ENCODE assay signal across 8 mouse cellular contexts in the genomic region with DNA sequence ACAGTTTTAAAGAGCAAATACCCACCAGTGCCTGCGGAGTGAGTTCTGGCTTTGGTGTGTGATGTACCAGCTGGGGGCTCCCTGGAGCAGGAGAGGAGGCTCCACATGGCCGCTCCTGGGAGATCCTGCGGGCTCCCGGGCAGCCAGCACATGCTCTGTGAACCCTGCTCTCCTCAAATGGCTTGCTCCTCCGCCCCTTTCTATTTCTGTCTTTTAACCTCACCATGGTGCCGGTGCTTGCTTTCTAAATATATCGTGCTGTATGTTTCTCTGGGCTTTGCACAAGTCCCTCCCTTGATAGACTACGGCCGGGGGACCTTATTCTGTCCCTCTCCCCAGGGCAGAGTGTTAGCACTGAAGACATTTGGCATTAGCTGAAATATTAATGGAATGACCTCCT. TPM values are rescaled to one million over a fixed set of nuclear protein-coding genes. Genes with fewer than 3 reads are reported as not detected.
DNase-seq lines count a peak whose midpoint lies in the region; ATAC-seq and TF ChIP-seq lines count a peak whose summit lies in the region.

No protein-coding gene starts in this region.

- H3ac ChIP-seq in C2C12 (ENCODE audit: control insufficient read depth, insufficient read length, low read depth): no peak overlapping the region

- intact Hi-C loops in gastrocnemius, adult 2 months (cut with DNase I): no loop called here

- no peak for TF ChIP-seq EP300 in ES-Bruce4 (IDR thresholded peaks at IDR 0.05; ENCODE audit: insufficient read depth, low read depth, low read length)

- peak; percentile 86 for DNase-seq in gastrocnemius, adult 2 months
- DNase-seq in yolk sac, embryonic 10.5 days (ENCODE audit: low spot score): no peak
- no peak for DNase-seq in midbrain, embryonic 10.5 days (ENCODE audit: low spot score)
- no peak for DNase-seq in left cerebral cortex, adult 11 months (ENCODE audit: low spot score)

- no peak overlapping the region for H3K4me3 ChIP-seq in C2C12 (ENCODE audit: insufficient read depth, poor library complexity, severe bottlenecking)
- no peak overlapping the region for H3K4me3 ChIP-seq in ES-Bruce4 (ENCODE audit: low read depth, low read length)
- peak overlapping the region; percentile 38 for H3K4me3 ChIP-seq in gastrocnemius, adult 2 months
- no peak overlapping the region for H3K4me3 ChIP-seq in intestine, postnatal 0 days (ENCODE audit: low read depth, low read length)
- H3K4me3 ChIP-seq in midbrain, embryonic 10.5 days: no peak overlapping the region

- no peak for TF ChIP-seq POLR2A in ES-Bruce4 (IDR thresholded peaks at IDR 0.05; ENCODE audit: insufficient read depth, low read length)

- no peak overlapping the region for H3K9ac ChIP-seq in ES-Bruce4 (ENCODE audit: low read depth, poor library complexity, severe bottlenecking)
- no peak overlapping the region for H3K9ac ChIP-seq in intestine, postnatal 0 days (ENCODE audit: low read depth, low read length)

- ATAC-seq in intestine, postnatal 0 days: no peak
- ATAC-seq in granulocyte monocyte progenitor cell, adult 5-6 weeks (replicated peaks; ENCODE audit: poor library complexity, severe bottlenecking): no peak

- no peaks in the 10 kb centered on the region for H3K4me1 ChIP-seq in ES-Bruce4 (ENCODE audit: control insufficient read depth, insufficient read depth, low read length)
- no peaks in the 10 kb centered on the region for H3K4me1 ChIP-seq in intestine, postnatal 0 days (replicated peaks; ENCODE audit: control insufficient read depth, insufficient read depth, low read length)
- no peaks in the 10 kb centered on the region for H3K4me1 ChIP-seq in midbrain, embryonic 10.5 days

- H3K9me3 ChIP-seq in ES-Bruce4 (replicated peaks; ENCODE audit: control insufficient read depth, insufficient read depth, low read length, poor library complexity, severe bottlenecking): no peaks in the 10 kb centered on the region
- no peaks in the 10 kb centered on the region for H3K9me3 ChIP-seq in intestine, postnatal 0 days (ENCODE audit: control insufficient read depth)
- H3K9me3 ChIP-seq in midbrain, embryonic 10.5 days (replicated peaks): peaks cover 8% of the 10 kb centered on the region

- H3K79me2 ChIP-seq in C2C12 (ENCODE audit: control insufficient read depth, insufficient read depth): no peaks in the 10 kb centered on the region

- 40% methylated on average over 9 of the region's 9 CpGs for WGBS in intestine, postnatal 0 days
- 53% methylated on average over 9 of the region's 9 CpGs for WGBS in midbrain, embryonic 10.5 days

- TF ChIP-seq CTCF in C2C12 (IDR thresholded peaks at IDR 0.05; ENCODE audit: control insufficient read depth, insufficient read depth, insufficient read length) (peak; percentile 42), ES-Bruce4 (IDR thresholded peaks at IDR 0.05; ENCODE audit: low read depth, low read length) (peak; percentile 18)
- TF ChIP-seq CTCF in gastrocnemius, adult 2 months (IDR thresholded peaks at IDR 0.05): peak; percentile 52
- peak; percentile 54 for TF ChIP-seq CTCF in intestine, postnatal 0 days (IDR thresholded peaks at IDR 0.05; ENCODE audit: low read depth)

- no peaks in the 10 kb centered on the region for H3K79me3 ChIP-seq in C2C12 (ENCODE audit: low read depth)

- H3K36me3 ChIP-seq in C2C12 (ENCODE audit: control insufficient read depth, insufficient read depth) (no peaks in the 10 kb centered on the region), ES-Bruce4 (ENCODE audit: control insufficient read depth, insufficient read depth, low read length, poor library complexity, severe bottlenecking) (no peaks in the 10 kb centered on the region)
- no peaks in the 10 kb centered on the region; the same call in 1 of the 2 replicates for H3K36me3 ChIP-seq in intestine, postnatal 0 days (ENCODE audit: control insufficient read depth, insufficient read depth)
- peaks cover 49% of the 10 kb centered on the region for H3K36me3 ChIP-seq in midbrain, embryonic 10.5 days

- no peak overlapping the region for H3K27ac ChIP-seq in ES-Bruce4 (ENCODE audit: insufficient read depth, low read length)
- H3K27ac ChIP-seq in gastrocnemius, adult 2 months: peak overlapping the region; percentile 94
- H3K27ac ChIP-seq in intestine, postnatal 0 days (ENCODE audit: low read depth, low read length): no peak overlapping the region
- H3K27ac ChIP-seq in midbrain, embryonic 10.5 days (replicated peaks): no peak overlapping the region

- no peak overlapping the region for H3K4me2 ChIP-seq in intestine, postnatal 0 days (replicated peaks; ENCODE audit: low read depth)

- H3K27me3 ChIP-seq in C2C12 (ENCODE audit: control insufficient read depth, insufficient read depth, insufficient read length) (peaks cover 17% of the 10 kb centered on the region), ES-Bruce4 (ENCODE audit: control insufficient read depth, insufficient read depth, low read length, poor library complexity, severe bottlenecking) (no peaks in the 10 kb centered on the region)
- H3K27me3 ChIP-seq in intestine, postnatal 0 days (replicated peaks; ENCODE audit: control insufficient read depth, insufficient read depth, low read length): no peaks in the 10 kb centered on the region
- H3K27me3 ChIP-seq in midbrain, embryonic 10.5 days (ENCODE audit: low read depth, poor library complexity, severe bottlenecking): no peaks in the 10 kb centered on the region

TF ChIP-seq in C2C12, 6 proteins besides CTCF, POLR2A, EP300 and RAD21:
- TF ChIP-seq MAX (IDR thresholded peaks at IDR 0.05): no peak
- TF ChIP-seq MYOG (IDR thresholded peaks at IDR 0.05; ENCODE audit: control insufficient read depth, extremely low read depth, insufficient read length): no peak
- no peak for TF ChIP-seq MYOD1 (IDR thresholded peaks at IDR 0.05; ENCODE audit: control insufficient read depth, insufficient read length, low read depth)

RNA-seq across cellular contexts. Expression of a gene that starts 15.5 kb away (rescaled TPM):
- polyA plus RNA-seq in C2C12 (2012; fragmentation: generic; extraction: Trizol): 6.7 TPM
- polyA plus RNA-seq in ES-Bruce4 (2011; ENCODE audit: insufficient read depth, insufficient read length, low read depth, missing spikeins): 16.7 and 18.3 TPM in 2 replicates
- 10 to 100 TPM; 16.9 to 22.7 TPM for total RNA-seq in gastrocnemius, adult 2 months (2021)
- 22.7 and 23.9 TPM in 2 replicates for polyA plus RNA-seq in intestine, postnatal 0 days (2015; fragmentation: Nextera tagmentation; extraction: Ambion mirVana)
- 22.5 and 26.3 TPM in 2 replicates for polyA plus RNA-seq in midbrain, embryonic 10.5 days (2016; fragmentation: Nextera tagmentation; extraction: Ambion mirVana)
- total RNA-seq in granulocyte monocyte progenitor cell, adult 5-6 weeks (2014; fragmentation: Nextera tagmentation): 19.7 and 21.6 TPM in 2 replicates
- total RNA-seq in granulocyte monocyte progenitor cell, adult 5-6 weeks (2017): 22.3 and 35.6 TPM in 2 replicates

RNA-seq across cellular contexts. Expression of a gene that starts 17.6 kb away (rescaled TPM):
- polyA plus RNA-seq in C2C12 (2012; fragmentation: generic; extraction: Trizol) (2.8 TPM), ES-Bruce4 (2011; ENCODE audit: insufficient read depth, insufficient read length, low read depth, missing spikeins) (0.81 and 1.2 TPM in 2 replicates)
- total RNA-seq in gastrocnemius, adult 2 months (2021): 10 to 100 TPM; 48.5 to 55.1 TPM
- 36.3 and 39.2 TPM in 2 replicates for polyA plus RNA-seq in intestine, postnatal 0 days (2015; fragmentation: Nextera tagmentation; extraction: Ambion mirVana)
- polyA plus RNA-seq in midbrain, embryonic 10.5 days (2016; fragmentation: Nextera tagmentation; extraction: Ambion mirVana): 69.4 and 117 TPM in 2 replicates
- not detected in 2 replicates for total RNA-seq in granulocyte monocyte progenitor cell, adult 5-6 weeks (2014; fragmentation: Nextera tagmentation)
- total RNA-seq in granulocyte monocyte progenitor cell, adult 5-6 weeks (2017): not detected in 2 replicates

RNA-seq across cellular contexts. Expression of a gene that starts 41.3 kb away (rescaled TPM):
- polyA plus RNA-seq in C2C12 (2012; fragmentation: generic; extraction: Trizol): 126 TPM
- 117 and 120 TPM in 2 replicates for polyA plus RNA-seq in ES-Bruce4 (2011; ENCODE audit: insufficient read depth, insufficient read length, low read depth, missing spikeins)
- 1 to 10 TPM; 6.6 to 7.5 TPM for total RNA-seq in gastrocnemius, adult 2 months (2021)
- 32.9 and 33.1 TPM in 2 replicates for polyA plus RNA-seq in intestine, postnatal 0 days (2015; fragmentation: Nextera tagmentation; extraction: Ambion mirVana)
- polyA plus RNA-seq in midbrain, embryonic 10.5 days (2016; fragmentation: Nextera tagmentation; extraction: Ambion mirVana): 290 and 301 TPM in 2 replicates
- total RNA-seq in granulocyte monocyte progenitor cell, adult 5-6 weeks (2014; fragmentation: Nextera tagmentation): 148 and 183 TPM in 2 replicates
- 153 and 168 TPM in 2 replicates for total RNA-seq in granulocyte monocyte progenitor cell, adult 5-6 weeks (2017)

RNA-seq across cellular contexts. Expression of a gene that starts 44.8 kb away (rescaled TPM):
- polyA plus RNA-seq in C2C12 (2012; fragmentation: generic; extraction: Trizol) (29.1 TPM), ES-Bruce4 (2011; ENCODE audit: insufficient read depth, insufficient read length, low read depth, missing spikeins) (17.4 and 24.2 TPM in 2 replicates)
- 10 to 100 TPM; 25.5 to 26.1 TPM for total RNA-seq in gastrocnemius, adult 2 months (2021)
- polyA plus RNA-seq in intestine, postnatal 0 days (2015; fragmentation: Nextera tagmentation; extraction: Ambion mirVana): 81.2 and 81.6 TPM in 2 replicates
- 56.0 and 57.6 TPM in 2 replicates for polyA plus RNA-seq in midbrain, embryonic 10.5 days (2016; fragmentation: Nextera tagmentation; extraction: Ambion mirVana)
- 25.1 and 62.6 TPM in 2 replicates for total RNA-seq in granulocyte monocyte progenitor cell, adult 5-6 weeks (2014; fragmentation: Nextera tagmentation)
- total RNA-seq in granulocyte monocyte progenitor cell, adult 5-6 weeks (2017): 28.7 and 30.9 TPM in 2 replicates
